Mouse (Mus musculus) midbrain, embryonic 13.5 days (tissue): ENCODE data around the gene Etfa. TPM values are rescaled to one million over a fixed set of nuclear protein-coding genes. Genes with fewer than 3 reads are reported as not detected.

ENCODE experiments used
- ATAC-seq: fragments of 200-750 bp; cut with Nextera tagmentation; 2 replicates; pipeline ENCODE4 v1.8.0; 2017; ENCODE audit warnings: mild to moderate bottlenecking, moderate TSS enrichment, moderate library complexity
- H3K27ac ChIP-seq: fragments of 300-500 bp; sonication (generic); 2 replicates; pipeline ENCODE4 v1.5.1; 2015; ENCODE audit warnings: inconsistent platforms, mild to moderate bottlenecking, moderate library complexity
- H3K27me3 ChIP-seq: fragments of 300-500 bp; sonication (generic); 2 replicates; pipeline ENCODE4 v1.6.1; 2015; ENCODE audit warnings: mild to moderate bottlenecking, inconsistent platforms
- H3K36me3 ChIP-seq: fragments of 300-500 bp; sonication (generic); 2 replicates; pipeline ENCODE4 v1.6.1; 2015; ENCODE audit warnings: mild to moderate bottlenecking, inconsistent platforms
- H3K4me1 ChIP-seq: fragments of 300-500 bp; sonication (generic); replicated peaks from 2 replicates; pipeline ENCODE4 v1.6.1; 2015; ENCODE audit warnings: inconsistent platforms
- H3K4me2 ChIP-seq: fragments of 300-500 bp; sonication (generic); replicated peaks from 2 replicates; pipeline ENCODE4 v1.6.1; 2015; ENCODE audit warnings: moderate library complexity, mild to moderate bottlenecking, inconsistent platforms
- H3K4me3 ChIP-seq: fragments of 300-500 bp; sonication (generic); replicated peaks from 2 replicates; pipeline ENCODE4 v1.5.1; 2015; ENCODE audit warnings: mild to moderate bottlenecking, inconsistent platforms
- H3K9ac ChIP-seq: fragments of 300-500 bp; sonication (generic); replicated peaks from 2 replicates; pipeline ENCODE4 v1.6.1; 2015; ENCODE audit warnings: mild to moderate bottlenecking, inconsistent platforms
- H3K9me3 ChIP-seq: fragments of 300-500 bp; sonication (generic); 2 replicates; pipeline ENCODE4 v1.6.1; 2016; ENCODE audit warnings: mild to moderate bottlenecking, inconsistent platforms
- WGBS: fragments of 180-500 bp; shearing (Covaris S2); methylation state at CpG from one replicate; pipeline ENCODE4 v1.1.7; 2015; 5-methylcytosine and 5-hydroxymethylcytosine counted together
- polyA plus RNA-seq: library from polyadenylated mRNA; unstranded; fragments of >200 nt; fragmentation: Nextera tagmentation; extraction: Ambion mirVana; gene quantifications from 2 replicates; pipeline ENCODE4 v1.2.1, GENCODE M21; 2015

The Etfa gene
- polyA plus RNA-seq, 1 experiment from 2014 or later = 89.2 TPM

DNA sequence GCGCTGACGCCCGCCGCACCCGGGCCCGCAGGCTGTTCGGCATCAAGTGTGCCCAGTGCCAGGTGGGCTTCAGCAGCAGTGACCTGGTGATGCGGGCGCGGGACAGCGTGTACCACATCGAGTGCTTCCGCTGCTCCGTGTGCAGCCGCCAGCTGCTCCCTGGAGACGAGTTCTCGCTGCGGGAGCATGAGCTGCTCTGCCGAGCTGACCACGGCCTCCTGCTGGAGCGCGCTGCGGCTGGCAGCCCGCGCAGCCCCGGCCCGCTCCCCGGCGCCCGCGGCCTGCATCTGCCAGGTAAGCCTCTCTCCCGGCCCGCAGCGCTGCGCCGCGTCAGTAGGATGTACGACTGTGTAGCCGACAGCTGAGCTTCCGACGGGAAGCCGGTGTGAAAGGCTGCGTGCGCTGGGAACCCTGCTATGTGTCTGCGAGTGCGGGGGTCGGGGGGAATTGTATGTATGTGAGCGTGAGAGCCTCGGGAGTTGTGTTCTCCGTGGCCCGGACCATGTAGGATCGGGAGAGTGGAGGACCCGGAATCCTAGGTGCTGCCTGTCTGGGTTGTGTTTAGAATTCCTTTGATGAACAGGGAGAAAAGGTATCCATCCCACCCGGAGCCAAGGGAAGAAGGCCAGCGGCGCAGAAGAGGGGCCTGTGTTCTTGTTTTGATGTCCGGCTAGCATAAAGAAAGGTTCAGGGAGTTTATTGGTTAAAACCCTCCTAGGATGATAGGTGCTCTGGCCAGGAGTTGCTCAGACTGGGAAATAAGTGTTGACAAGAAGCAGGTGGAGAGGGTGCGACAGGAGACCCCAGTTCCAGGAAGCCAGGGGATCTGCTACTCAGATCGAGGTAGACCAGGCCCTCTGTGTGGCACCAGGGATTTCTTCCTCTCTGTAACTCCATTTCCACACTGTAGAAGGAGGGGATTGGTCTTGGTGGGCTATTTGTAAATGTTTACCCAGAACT, 30.6 kb upstream of the Etfa start:
- Histone ChIP-seq H3K4me2 (peak overlapping the region; percentile 63), H3K27ac (no peak overlapping the region), H3K4me1 (peaks cover 49% of the 10 kb centered on the region), H3K9ac (peak overlapping the region; percentile 19; the same call in 1 of the 2 replicates), H3K4me3 (peak overlapping the region; percentile 43), H3K27me3 (peaks cover 99% of the 10 kb centered on the region), H3K36me3 (no peaks in the 10 kb centered on the region), H3K9me3 (no peaks in the 10 kb centered on the region)
- WGBS = 1% methylated on average over 59 of the region's 59 CpGs
- ATAC-seq = no peak; the same call in 1 of the 2 replicates

DNA sequence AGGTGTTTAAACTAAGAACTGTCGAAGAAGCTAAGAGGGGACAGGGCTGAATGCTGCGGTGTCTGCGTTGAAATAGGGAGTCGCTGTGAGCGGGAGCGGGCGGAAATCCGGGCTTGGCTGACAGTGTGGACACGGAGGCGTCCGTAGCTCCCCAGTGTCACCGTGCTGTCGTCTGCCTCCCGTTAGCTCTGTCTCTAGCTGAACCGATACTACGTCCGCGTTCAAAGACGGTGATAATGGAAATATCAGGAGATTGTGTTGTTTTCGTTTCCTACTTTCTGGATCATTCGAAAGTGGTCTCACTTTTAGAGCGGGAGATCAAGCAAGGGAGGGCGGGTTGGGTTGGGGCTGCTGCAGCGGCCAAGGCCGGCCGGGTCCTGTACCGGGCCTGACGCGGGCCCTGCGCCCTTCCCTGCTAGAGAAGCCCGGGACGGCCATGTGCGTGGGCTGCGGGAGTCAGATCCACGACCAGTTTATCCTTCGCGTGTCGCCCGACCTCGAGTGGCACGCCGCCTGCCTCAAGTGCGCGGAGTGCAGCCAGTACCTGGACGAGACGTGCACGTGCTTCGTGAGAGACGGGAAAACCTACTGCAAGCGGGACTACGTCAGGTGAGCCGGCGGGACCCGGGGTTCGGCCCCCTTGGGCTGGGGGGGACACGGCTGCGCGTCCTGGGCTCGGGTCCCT, 29.8 kb upstream of the Etfa start:
- Histone ChIP-seq H3K9me3 (no peaks in the 10 kb centered on the region), H3K36me3 (no peaks in the 10 kb centered on the region), H3K27me3 (peaks cover 99% of the 10 kb centered on the region), H3K27ac (no peak overlapping the region), H3K4me1 (peaks cover 49% of the 10 kb centered on the region), H3K4me2 (peak overlapping the region; percentile 63), H3K4me3 (peak overlapping the region; percentile 43), H3K9ac (peak overlapping the region; percentile 19; the same call in 1 of the 2 replicates)
- 1% methylated on average over 59 of the region's 59 CpGs for WGBS
- ATAC-seq = no peak

DNA sequence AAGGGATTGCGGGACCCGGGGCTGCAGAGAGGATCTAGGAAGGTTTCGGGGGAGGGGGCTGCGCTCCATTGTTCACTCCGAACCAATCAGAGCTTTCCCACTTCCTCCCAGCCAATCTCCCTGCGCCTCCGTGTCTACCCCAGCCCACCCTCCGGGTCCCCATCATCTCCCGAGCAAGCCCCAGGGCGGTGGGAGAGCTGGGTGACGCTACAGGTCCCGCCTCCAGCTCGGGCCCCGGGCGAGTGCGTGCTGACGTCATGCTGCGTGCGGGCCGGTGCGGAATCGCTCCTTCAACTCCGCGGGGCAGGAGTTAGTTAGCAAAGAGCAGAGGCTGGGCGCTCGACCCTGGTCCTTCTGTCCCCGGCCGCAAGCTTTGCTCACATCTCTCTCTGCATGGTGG, 28.8 kb upstream of the Etfa start:
- H3K4me3 ChIP-seq = peak overlapping the region; percentile 43
- peak; percentile 94 for ATAC-seq
- H3K4me1 ChIP-seq = peaks cover 40% of the 10 kb centered on the region
- peak overlapping the region; percentile 44; the same call in 1 of the 2 replicates for H3K9ac ChIP-seq
- WGBS = under 1% methylated on average over 28 of the region's 28 CpGs
- no peaks in the 10 kb centered on the region for H3K36me3 ChIP-seq
- peaks cover 98% of the 10 kb centered on the region for H3K27me3 ChIP-seq
- no peak overlapping the region for H3K27ac ChIP-seq
- peak overlapping the region; percentile 63 for H3K4me2 ChIP-seq
- no peaks in the 10 kb centered on the region for H3K9me3 ChIP-seq

DNA sequence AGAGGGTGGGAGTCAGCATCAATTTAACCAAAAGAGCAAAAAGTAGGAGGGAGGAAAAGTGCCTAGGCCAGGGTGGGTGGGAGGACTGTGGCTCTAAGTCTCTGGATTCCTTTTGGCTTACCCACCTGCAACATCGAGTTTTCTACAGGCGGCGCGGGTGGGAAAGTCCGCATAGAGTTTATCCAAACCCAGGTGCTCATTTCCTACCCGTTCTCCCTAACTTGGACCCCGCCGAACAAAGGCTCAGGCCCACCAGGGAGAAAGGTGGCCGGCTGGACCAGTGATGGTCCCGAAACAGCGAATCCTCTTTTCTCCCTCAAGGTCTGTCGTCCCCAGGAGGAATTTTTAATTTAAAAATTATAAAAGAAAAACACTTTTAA, 28.3 kb upstream of the Etfa start:
- H3K27ac ChIP-seq = no peak overlapping the region
- peak overlapping the region; percentile 43 for H3K4me3 ChIP-seq
- H3K36me3 ChIP-seq = no peaks in the 10 kb centered on the region
- H3K27me3 ChIP-seq = peaks cover 93% of the 10 kb centered on the region
- H3K4me1 ChIP-seq = peaks cover 40% of the 10 kb centered on the region
- 0 out of 2 replicates have a peak, but pooled peaks have one; percentile 18 for ATAC-seq
- 0% methylated on average over 12 of the region's 12 CpGs for WGBS
- peak overlapping the region; percentile 44; the same call in 1 of the 2 replicates for H3K9ac ChIP-seq
- H3K9me3 ChIP-seq = no peaks in the 10 kb centered on the region
- peak overlapping the region; percentile 63 for H3K4me2 ChIP-seq

DNA sequence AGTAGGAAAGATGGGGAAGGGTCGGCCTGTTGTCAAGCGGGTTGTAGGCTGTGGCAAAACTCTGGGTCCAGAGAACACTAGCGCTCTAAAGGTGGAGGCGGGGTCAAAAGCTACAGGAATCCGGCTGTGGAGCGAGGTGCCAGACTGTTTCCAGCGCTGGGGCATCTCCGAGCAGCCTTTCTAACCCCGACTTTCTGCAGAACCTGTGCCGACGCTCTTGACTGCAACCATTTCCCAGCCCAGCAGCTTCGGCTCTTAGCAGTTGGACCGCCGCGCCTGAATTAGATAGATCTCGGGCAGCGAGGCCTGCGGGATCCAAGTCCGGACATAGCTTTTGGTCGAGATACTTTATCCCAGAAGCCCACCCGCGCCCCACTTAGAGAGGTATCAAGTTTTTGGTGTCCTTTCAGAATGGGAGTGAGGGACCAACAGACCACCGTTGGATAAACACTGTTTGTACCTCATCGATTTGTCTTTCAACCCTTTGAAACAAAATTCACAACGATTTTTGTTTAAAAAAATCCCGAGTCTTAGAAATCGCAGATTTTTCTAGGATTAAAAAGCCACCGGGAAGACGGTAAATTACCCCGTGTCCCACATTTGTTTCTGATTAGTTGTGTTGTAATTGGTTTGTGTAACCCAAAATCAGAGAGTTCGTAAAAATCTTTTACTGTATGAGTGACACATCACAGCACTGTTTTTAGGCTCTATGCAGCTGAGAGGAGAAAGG, 27.8 kb upstream of the Etfa start:
- peak overlapping the region; percentile 63 for H3K4me2 ChIP-seq
- peaks cover 87% of the 10 kb centered on the region for H3K27me3 ChIP-seq
- H3K4me3 ChIP-seq = peak overlapping the region; percentile 43
- H3K9ac ChIP-seq = no peak overlapping the region
- no peak overlapping the region for H3K27ac ChIP-seq
- H3K4me1 ChIP-seq = peaks cover 34% of the 10 kb centered on the region
- no peaks in the 10 kb centered on the region for H3K36me3 ChIP-seq
- no peaks in the 10 kb centered on the region for H3K9me3 ChIP-seq
- no peak for ATAC-seq
- 2% methylated on average over 31 of the region's 31 CpGs for WGBS

DNA sequence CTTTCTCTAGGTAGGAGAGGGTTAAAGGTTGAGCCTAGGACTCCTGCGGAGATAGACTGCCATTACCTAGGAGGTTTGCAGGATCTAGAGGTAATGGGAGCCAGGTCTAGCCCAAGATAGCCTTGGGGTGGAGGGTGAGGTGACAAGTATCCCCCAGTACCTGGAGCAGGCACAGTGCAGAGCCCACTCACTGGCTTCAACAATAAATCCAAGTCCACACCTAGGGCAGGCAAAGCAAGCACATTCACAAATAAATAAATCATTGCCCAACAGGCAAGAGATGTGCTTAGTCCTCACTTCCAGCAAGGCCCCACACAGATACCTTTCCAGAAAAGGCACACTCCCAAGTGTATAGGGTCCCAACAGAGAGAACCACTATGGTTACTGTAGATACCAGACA, 27.0 kb upstream of the Etfa start:
- H3K27ac ChIP-seq = no peak overlapping the region
- 0% methylated on average over 1 of the region's 1 CpGs for WGBS
- H3K9ac ChIP-seq = no peak overlapping the region
- H3K4me2 ChIP-seq = no peak overlapping the region
- peaks cover 26% of the 10 kb centered on the region for H3K4me1 ChIP-seq
- H3K27me3 ChIP-seq = peaks cover 79% of the 10 kb centered on the region
- no peak overlapping the region for H3K4me3 ChIP-seq
- H3K36me3 ChIP-seq = no peaks in the 10 kb centered on the region
- H3K9me3 ChIP-seq = no peaks in the 10 kb centered on the region
- no peak for ATAC-seq

DNA sequence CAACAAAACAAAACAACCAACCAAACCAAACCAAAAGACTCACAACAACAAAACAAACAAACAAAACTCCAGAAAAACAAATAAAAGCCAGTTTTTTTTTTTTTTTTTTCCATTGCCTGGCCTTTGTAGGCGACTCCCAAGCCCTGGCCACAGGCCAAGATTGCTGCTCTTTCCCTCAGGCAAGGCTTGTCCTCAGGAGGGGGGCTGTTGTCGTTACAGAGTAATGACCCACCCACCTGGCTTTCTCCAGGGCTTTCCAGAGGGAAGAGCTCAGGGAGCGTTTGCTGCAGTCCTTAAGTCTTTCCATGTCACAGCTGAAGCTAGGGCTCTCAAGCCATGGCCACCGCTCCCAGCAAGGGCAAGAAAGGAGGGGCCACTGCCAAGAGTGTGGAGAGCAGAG, 26.3 kb upstream of the Etfa start, which contains the start of gene Isl2:
Gene Isl2 (plus strand): TSS at position 296 of the 400 bp plus-strand sequence.
- H3K4me1 ChIP-seq = peaks cover 24% of the 10 kb centered on the region
- peak within 1 kb of the TSS; percentile 43; the same call in 1 of the 2 replicates for H3K4me3 ChIP-seq
- no peak within 1 kb of the TSS for H3K4me2 ChIP-seq
- H3K27ac ChIP-seq = no peak within 1 kb of the TSS
- ATAC-seq = no peak
- no peaks in the 10 kb centered on the region for H3K9me3 ChIP-seq
- 6% methylated on average over 4 of the region's 4 CpGs for WGBS
- H3K36me3 ChIP-seq = no peaks in the 10 kb centered on the region
- H3K27me3 ChIP-seq = peaks cover 74% of the 10 kb centered on the region
- no peak within 1 kb of the TSS for H3K9ac ChIP-seq

DNA sequence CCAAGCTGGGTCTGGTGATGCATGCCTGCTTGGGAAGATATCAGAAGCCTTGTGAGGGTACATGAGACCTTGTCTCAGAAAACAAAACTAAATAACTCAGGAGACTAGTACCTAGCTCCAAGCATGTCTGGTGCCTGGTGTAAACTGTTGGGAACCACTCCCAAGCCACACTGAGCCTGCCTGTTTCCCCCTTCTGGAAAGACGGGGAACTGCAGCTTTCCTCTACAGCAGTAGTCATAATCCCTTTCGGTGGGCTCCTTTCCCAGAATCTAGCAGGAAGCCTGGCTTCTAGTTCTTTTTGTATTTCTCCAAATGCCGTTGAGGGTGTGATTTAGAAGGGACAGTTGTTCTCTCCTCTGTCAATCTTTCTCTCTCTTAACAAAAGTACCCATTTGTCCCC, 23.9 kb upstream of the Etfa start:
- Histone ChIP-seq H3K9ac (no peak overlapping the region), H3K27ac (no peak overlapping the region), H3K4me2 (no peak overlapping the region), H3K4me1 (peaks cover 8% of the 10 kb centered on the region), H3K27me3 (peaks cover 55% of the 10 kb centered on the region), H3K9me3 (no peaks in the 10 kb centered on the region), H3K36me3 (no peaks in the 10 kb centered on the region), H3K4me3 (no peak overlapping the region)
- ATAC-seq = no peak
- WGBS = 20% methylated on average over 3 of the region's 3 CpGs

DNA sequence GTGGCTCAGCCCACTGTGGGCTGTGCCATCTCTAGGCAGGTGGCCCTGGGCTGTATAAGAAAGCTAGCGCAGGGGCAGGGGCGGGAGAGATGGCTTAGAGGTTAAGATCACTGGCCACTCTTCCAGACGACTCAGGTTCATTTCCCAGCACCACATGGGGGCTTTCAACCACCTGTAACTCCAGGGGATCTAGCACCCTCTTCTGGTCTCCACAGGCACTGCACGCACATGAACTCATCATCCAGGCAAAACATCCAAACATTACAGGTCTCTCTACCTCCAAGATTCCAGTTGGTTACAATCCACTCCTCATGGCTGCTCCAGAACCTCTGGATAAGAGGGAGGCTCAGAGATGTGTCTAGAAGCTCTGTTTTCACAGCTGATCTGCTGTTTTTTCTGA, 13.7 kb upstream of the Etfa start:
- Histone ChIP-seq H3K9me3 (no peaks in the 10 kb centered on the region), H3K36me3 (no peaks in the 10 kb centered on the region), H3K9ac (no peak overlapping the region), H3K4me1 (no peaks in the 10 kb centered on the region), H3K4me3 (no peak overlapping the region), H3K27me3 (no peaks in the 10 kb centered on the region; the same call in 1 of the 2 replicates), H3K27ac (no peak overlapping the region), H3K4me2 (no peak overlapping the region)
- ATAC-seq = no peak
- 31% methylated on average over 4 of the region's 4 CpGs for WGBS

DNA sequence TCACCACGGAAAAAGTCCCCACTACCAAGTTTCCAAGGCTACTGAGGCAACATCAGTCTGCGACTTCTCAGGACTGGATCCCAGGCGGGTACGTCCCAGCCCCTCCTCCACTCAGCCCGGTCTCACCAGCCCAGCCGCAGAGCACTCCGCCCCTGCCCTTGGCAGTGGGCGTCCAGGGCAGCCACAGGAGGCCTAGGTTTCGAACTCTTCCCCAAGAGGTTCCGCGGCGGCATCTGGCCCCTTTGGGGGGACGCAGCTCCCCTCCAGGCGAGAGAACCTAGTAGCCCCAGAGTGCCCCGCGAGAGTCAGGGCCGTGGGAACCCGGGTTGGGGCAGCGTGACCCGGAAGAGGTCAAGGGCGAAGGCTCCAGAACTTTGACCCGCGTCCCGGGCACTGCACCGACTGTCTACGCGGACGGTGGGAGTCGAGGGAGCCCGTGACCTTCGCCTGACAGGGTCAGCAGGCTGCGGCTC, 486 bp downstream of the Etfa start:
- peak overlapping the region; percentile 81 for H3K9ac ChIP-seq
- peaks cover 10% of the 10 kb centered on the region; the same call in 1 of the 2 replicates for H3K4me1 ChIP-seq
- peak; percentile 79 for ATAC-seq
- peak overlapping the region; percentile 83 for H3K4me2 ChIP-seq
- WGBS = under 1% methylated on average over 32 of the region's 32 CpGs
- peak overlapping the region; percentile 80 for H3K4me3 ChIP-seq
- no peaks in the 10 kb centered on the region for H3K9me3 ChIP-seq
- H3K36me3 ChIP-seq = no peaks in the 10 kb centered on the region
- H3K27me3 ChIP-seq = peaks cover 19% of the 10 kb centered on the region
- H3K27ac ChIP-seq = peak overlapping the region; percentile 76

DNA sequence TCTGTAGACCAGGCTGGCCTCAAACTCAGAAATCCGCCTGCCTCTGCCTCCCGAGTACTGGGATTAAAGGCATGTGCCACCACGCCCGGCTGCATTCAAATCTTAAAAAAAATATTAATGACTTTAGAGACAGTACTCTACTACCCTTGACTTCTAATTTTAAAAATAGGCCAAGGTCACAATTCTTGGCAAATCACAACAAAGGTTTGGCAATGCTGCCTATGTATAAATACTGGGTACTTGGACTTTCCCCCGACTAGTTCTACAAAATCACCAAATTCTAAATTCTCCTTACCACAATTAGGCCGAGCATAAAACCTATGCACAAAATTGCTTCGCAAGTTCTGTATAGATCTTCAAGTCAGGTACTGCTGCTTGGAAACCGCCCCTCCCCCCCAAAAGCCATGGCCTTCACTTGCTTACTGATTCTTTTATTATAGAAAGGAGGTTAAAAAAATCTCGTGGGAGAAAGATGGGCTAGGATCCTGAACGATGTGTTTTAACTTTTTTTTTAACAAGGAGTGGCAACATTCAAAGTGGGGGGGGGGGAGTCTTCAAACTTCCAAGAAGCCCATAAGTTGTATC, 1.3 kb downstream of the Etfa start:
- Histone ChIP-seq H3K4me3 (peak overlapping the region; percentile 80; the same call in 1 of the 2 replicates), H3K9me3 (no peaks in the 10 kb centered on the region), H3K9ac (no peak overlapping the region), H3K36me3 (no peaks in the 10 kb centered on the region), H3K27ac (no peak overlapping the region), H3K27me3 (peaks cover 19% of the 10 kb centered on the region), H3K4me1 (peaks cover 10% of the 10 kb centered on the region; the same call in 1 of the 2 replicates), H3K4me2 (peak overlapping the region; percentile 83)
- WGBS = 82% methylated on average over 10 of the region's 10 CpGs
- no peak for ATAC-seq
